Mouse (Mus musculus) ES-CJ7 (cell line): Measurements from ENCODE around the gene Rbmxl1.
"Not testable (repeated sequence)": the region's sequence is repeated elsewhere in the genome, so short reads cannot be mapped to it uniquely, and the experiment has no call there.

Experiments used
- DNase-seq: peaks from one replicate; pipeline ENCODE4 v3.0.0; 2011; ENCODE audit warnings: low read depth, low spot score

The Rbmxl1 gene

GRCm38 (mm10) chr8:78508719-78509272, at the start of gene Rbmxl1:
Gene Rbmxl1, minus strand, starts transcription at chr8:78508898.
- DNase-seq, result peak; percentile 95

GRCm38 (mm10) chr8:78556773-78557434, 48.2 kb upstream of the Rbmxl1 start:
- peak; percentile 89 for DNase-seq

- DNase-seq, result no peak
Observed at GRCm38 (mm10) chr8:78555817-78556216, 47.1 kb upstream of the Rbmxl1 start.

GRCm38 (mm10) chr8:78550752-78551134, 42.0 kb upstream of the Rbmxl1 start:
- DNase-seq, result no peak

GRCm38 (mm10) chr8:78549971-78550751, 41.5 kb upstream of the Rbmxl1 start:
- no peak for DNase-seq

GRCm38 (mm10) chr8:78545153-78545817, 36.6 kb upstream of the Rbmxl1 start:
- DNase-seq, result peak; percentile 48

- DNase-seq, result no peak
Observed at GRCm38 (mm10) chr8:78544545-78544944, 35.8 kb upstream of the Rbmxl1 start.

GRCm38 (mm10) chr8:78543621-78544020, 34.9 kb upstream of the Rbmxl1 start:
- peak; percentile 45 for DNase-seq

GRCm38 (mm10) chr8:78542670-78543069, 34.0 kb upstream of the Rbmxl1 start:
- not testable (repeated sequence) for DNase-seq

- peak; percentile 94 for DNase-seq
Observed at GRCm38 (mm10) chr8:78537795-78538194, 29.1 kb upstream of the Rbmxl1 start.

GRCm38 (mm10) chr8:78536716-78537115, 28.0 kb upstream of the Rbmxl1 start:
- peak; percentile 57 for DNase-seq

GRCm38 (mm10) chr8:78533981-78534380, 25.3 kb upstream of the Rbmxl1 start:
- DNase-seq, result peak; percentile 43

GRCm38 (mm10) chr8:78515132-78515531, 6.4 kb upstream of the Rbmxl1 start:
- DNase-seq, result no peak

- peak; percentile 91 for DNase-seq
Observed at GRCm38 (mm10) chr8:78514706-78515105, 6.0 kb upstream of the Rbmxl1 start.

- peak; percentile 99 for DNase-seq
Observed at GRCm38 (mm10) chr8:78513106-78513505, 4.4 kb upstream of the Rbmxl1 start.

- no peak for DNase-seq
Observed at GRCm38 (mm10) chr8:78510926-78511325, 2.2 kb upstream of the Rbmxl1 start.

GRCm38 (mm10) chr8:78510094-78510493, 1.4 kb upstream of the Rbmxl1 start:
- DNase-seq, result peak; percentile 46

GRCm38 (mm10) chr8:78509273-78510031, 754 bp upstream of the Rbmxl1 start, which contains the start of gene Slc10a7:
Gene Slc10a7, plus strand, starts transcription at chr8:78509346.
- DNase-seq, result peak; percentile 96

- peak; percentile 78 for DNase-seq
Observed at GRCm38 (mm10) chr8:78507979-78508718, 549 bp downstream of the Rbmxl1 start.

GRCm38 (mm10) chr8:78502706-78503105, 6.0 kb downstream of the Rbmxl1 start:
- peak; percentile 69 for DNase-seq

- not testable (repeated sequence) for DNase-seq
Observed at GRCm38 (mm10) chr8:78496273-78496672, 12.4 kb downstream of the Rbmxl1 start.
